8 mouse cellular contexts compared by ENCODE assay signal in the genomic region with DNA sequence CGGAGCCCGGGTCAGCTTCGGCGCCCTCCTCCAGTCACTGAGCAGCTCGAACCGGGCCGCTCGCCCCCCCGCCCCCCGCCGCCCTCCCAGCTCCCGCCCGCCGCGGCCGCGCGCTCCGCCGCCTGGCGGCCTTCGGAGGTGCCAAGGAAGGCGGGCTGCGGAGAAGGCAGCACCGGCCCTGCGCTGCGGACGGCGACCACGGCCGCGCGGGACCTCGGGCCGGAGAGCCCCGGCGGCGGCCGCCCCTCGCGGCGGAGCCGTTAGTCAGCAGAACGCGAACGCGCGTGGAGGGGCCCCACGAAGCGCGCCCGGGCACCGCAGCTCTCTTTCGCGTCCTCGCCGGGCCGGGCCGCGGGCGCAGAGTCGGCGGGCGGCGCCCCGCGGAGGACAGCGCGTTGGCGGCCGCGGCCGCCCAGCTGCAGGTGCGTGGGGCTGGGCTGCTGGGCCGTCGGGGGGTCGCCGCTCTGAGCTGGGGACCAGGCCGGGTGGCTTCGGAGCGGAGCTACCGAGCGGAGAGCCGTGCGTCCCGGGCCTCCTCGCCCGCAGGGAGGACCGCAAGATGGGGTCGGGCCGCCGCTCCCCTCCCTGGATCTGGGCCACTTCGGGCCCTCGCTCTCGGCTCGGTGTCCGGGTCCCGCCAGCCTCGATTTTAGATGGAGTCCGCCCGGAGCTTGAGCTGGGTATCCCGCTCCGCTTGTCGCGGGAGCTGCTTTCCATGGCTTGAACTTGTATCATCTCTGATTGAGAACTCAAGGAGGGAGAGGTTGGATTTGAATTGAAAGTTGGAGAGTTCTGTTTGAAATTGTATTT. TPM values are rescaled to one million over a fixed set of nuclear protein-coding genes. Genes with fewer than 3 reads are reported as not detected.
DNase-seq lines count a peak whose midpoint lies in the region; ATAC-seq lines count a peak whose summit lies in the region.

A gene (plus strand): TSS at position 14 of the 810 bp plus-strand sequence.

- H3K9ac ChIP-seq in intestine, embryonic 16.5 days (ENCODE audit: low read depth, low read length): peak within 1 kb of the TSS; percentile 92
- peak within 1 kb of the TSS; percentile 95 for H3K9ac ChIP-seq in midbrain, embryonic 11.5 days (ENCODE audit: low read length)

- under 1% methylated on average over 86 of the region's 105 CpGs for WGBS in intestine, embryonic 16.5 days
- under 1% methylated on average over 71 of the region's 105 CpGs for WGBS in limb, embryonic 10.5 days
- under 1% methylated on average over 68 of the region's 105 CpGs for WGBS in midbrain, embryonic 11.5 days

- no peaks in the 10 kb centered on the region for H3K9me3 ChIP-seq in erythroblast, embryonic 14.5 days (ENCODE audit: control insufficient read depth, low read length)
- no peaks in the 10 kb centered on the region for H3K9me3 ChIP-seq in intestine, embryonic 16.5 days (ENCODE audit: control insufficient read depth, low read length)
- no peaks in the 10 kb centered on the region for H3K9me3 ChIP-seq in limb, embryonic 10.5 days (replicated peaks)
- no peaks in the 10 kb centered on the region for H3K9me3 ChIP-seq in midbrain, embryonic 11.5 days (ENCODE audit: control insufficient read depth, low read length)

- H3K27ac ChIP-seq in intestine, embryonic 16.5 days (ENCODE audit: low read length): peak within 1 kb of the TSS; percentile 99
- H3K27ac ChIP-seq in limb, embryonic 10.5 days: peak within 1 kb of the TSS; percentile 98
- H3K27ac ChIP-seq in midbrain, embryonic 11.5 days (ENCODE audit: low read depth, low read length): peak within 1 kb of the TSS; percentile 99

- H3K36me3 ChIP-seq in erythroblast, embryonic 14.5 days (ENCODE audit: control insufficient read depth): peaks cover 2% of the 10 kb centered on the region; the same call in 1 of the 2 replicates
- no peaks in the 10 kb centered on the region for H3K36me3 ChIP-seq in intestine, embryonic 16.5 days (ENCODE audit: control insufficient read depth, insufficient read depth, low read length)
- H3K36me3 ChIP-seq in limb, embryonic 10.5 days: no peaks in the 10 kb centered on the region
- no peaks in the 10 kb centered on the region for H3K36me3 ChIP-seq in midbrain, embryonic 11.5 days (ENCODE audit: control insufficient read depth, insufficient read depth, low read length)

- H3K4me1 ChIP-seq in erythroblast, embryonic 14.5 days (ENCODE audit: control insufficient read depth): peaks cover 27% of the 10 kb centered on the region
- H3K4me1 ChIP-seq in intestine, embryonic 16.5 days (ENCODE audit: control insufficient read depth, insufficient read depth, low read length): peaks cover 10% of the 10 kb centered on the region; the same call in 1 of the 2 replicates
- peaks cover 19% of the 10 kb centered on the region for H3K4me1 ChIP-seq in limb, embryonic 10.5 days
- peaks cover 14% of the 10 kb centered on the region for H3K4me1 ChIP-seq in midbrain, embryonic 11.5 days (ENCODE audit: control insufficient read depth, insufficient read depth, low read length)

- peak; percentile 51 for DNase-seq in embryo, embryonic 10.5 days (ENCODE audit: low spot score)
- no peak for DNase-seq in gonadal fat pad, adult 2 months (ENCODE audit: low read depth)
- peak; percentile 67 for DNase-seq in limb, embryonic 10.5 days (ENCODE audit: low spot score)
- peak; percentile 96 for DNase-seq in midbrain, embryonic 11.5 days (ENCODE audit: low spot score, missing footprints)
- peak; percentile 14 to 37 for DNase-seq in spleen, postnatal 14 days (ENCODE audit: low spot score in 2 of 2)

- peak within 1 kb of the TSS; percentile 84 for H3K4me3 ChIP-seq in erythroblast, embryonic 14.5 days (replicated peaks)
- H3K4me3 ChIP-seq in intestine, embryonic 16.5 days (ENCODE audit: low read length): peak within 1 kb of the TSS; percentile 87
- peak within 1 kb of the TSS; percentile 95 for H3K4me3 ChIP-seq in limb, embryonic 10.5 days
- H3K4me3 ChIP-seq in midbrain, embryonic 11.5 days (ENCODE audit: low read depth, low read length): peak within 1 kb of the TSS; percentile 90

- no peak for ATAC-seq in erythroblast, adult 5-6 weeks (replicated peaks; ENCODE audit: low FRiP score, poor library complexity, severe bottlenecking)
- peak; percentile 61 for ATAC-seq in intestine, embryonic 16.5 days
- peak; percentile 67 for ATAC-seq in midbrain, embryonic 11.5 days (ENCODE audit: low FRiP score)

- H3K27me3 ChIP-seq in erythroblast, embryonic 14.5 days (ENCODE audit: control insufficient read depth): peaks cover 16% of the 10 kb centered on the region
- no peaks in the 10 kb centered on the region for H3K27me3 ChIP-seq in intestine, embryonic 16.5 days (replicated peaks; ENCODE audit: control insufficient read depth, insufficient read depth, low read length)
- no peaks in the 10 kb centered on the region for H3K27me3 ChIP-seq in limb, embryonic 10.5 days (ENCODE audit: low read depth, poor library complexity, severe bottlenecking)
- H3K27me3 ChIP-seq in midbrain, embryonic 11.5 days (ENCODE audit: control insufficient read depth, insufficient read depth, low read length): no peaks in the 10 kb centered on the region

- peak within 1 kb of the TSS; percentile 58 for H3K4me2 ChIP-seq in intestine, embryonic 16.5 days (ENCODE audit: low read depth, low read length)
- peak within 1 kb of the TSS; percentile 85 for H3K4me2 ChIP-seq in midbrain, embryonic 11.5 days

RNA-seq across cellular contexts. Expression of the gene that starts here (rescaled TPM):
- 0.03 and 0.05 TPM in 2 replicates for polyA plus RNA-seq in erythroblast, embryonic 14.5 days (2012)
- 21.7 and 28.1 TPM in 2 replicates for total RNA-seq in erythroblast, adult 5-6 weeks (2015; ENCODE audit: low replicate concordance)
- total RNA-seq in erythroblast, adult 5-6 weeks (2017; ENCODE audit: low replicate concordance): 7.1 and 8.9 TPM in 2 replicates
- polyA plus RNA-seq in gonadal fat pad, adult 2 months (2012; rRNA removed): 10.3 and 11.9 TPM in 2 replicates
- 7.3 and 15.9 TPM in 2 replicates for polyA plus RNA-seq in intestine, embryonic 16.5 days (2015; fragmentation: Nextera tagmentation; extraction: Ambion mirVana)
- polyA plus RNA-seq in limb, embryonic 10.5 days (2016; fragmentation: Nextera tagmentation; extraction: Ambion mirVana): 23.8 and 28.8 TPM in 2 replicates
- 55.3 and 55.6 TPM in 2 replicates for polyA plus RNA-seq in midbrain, embryonic 11.5 days (2014; fragmentation: Nextera tagmentation; extraction: Ambion mirVana)
